Mouse (Mus musculus) megakaryocyte, embryonic 14.5 days (primary cell): Measurements from ENCODE around the gene Nat10. TPM values are rescaled to one million over a fixed set of nuclear protein-coding genes. Genes with fewer than 3 reads are reported as not detected.

Experiments
- H3K27me3 ChIP-seq: replicated peaks from 2 replicates; pipeline ENCODE3; 2012; ENCODE audit warnings: inconsistent platforms
- H3K36me3 ChIP-seq: replicated peaks from 2 replicates; pipeline ENCODE3; 2012; ENCODE audit warnings: low read length, inconsistent platforms, mixed read lengths
- H3K4me1 ChIP-seq: 2 replicates; pipeline ENCODE4 v1.6.1; 2012; ENCODE audit warnings: inconsistent platforms
- H3K4me3 ChIP-seq: replicated peaks from 2 replicates; pipeline ENCODE3; 2012; ENCODE audit warnings: moderate library complexity, mild to moderate bottlenecking, inconsistent platforms
- H3K9me3 ChIP-seq: 2 replicates; pipeline ENCODE4 v1.6.1; 2012; ENCODE audit warnings: inconsistent platforms
- FLI1 ChIP-seq: IDR thresholded peaks from 2 replicates; pipeline ENCODE4 v1.6.1; 2012; ENCODE audit warnings: low read length, inconsistent platforms, mixed read lengths
- GATA1 ChIP-seq: IDR thresholded peaks from 3 replicates; pipeline ENCODE4 v1.6.1; 2012; ENCODE audit warnings: mixed read lengths, low read length, inconsistent platforms, borderline replicate concordance
- polyA plus RNA-seq: library from polyadenylated mRNA; stranded (reverse); fragments of >175 nt; gene quantifications from 2 replicates; pipeline ENCODE4 v1.2.3, GENCODE M21; 2012; ENCODE audit warnings: low replicate concordance; ENCODE audit not compliant: insufficient read depth

Nat10 gene
- polyA plus RNA-seq, 1 experiment, result 3.6 TPM

GRCm38 (mm10) chr2:103696177-103696576 lies 64.9 kb downstream of the Nat10 start:
- Histone ChIP-seq H3K4me1 (0 out of 2 replicates have a peak, but pooled peaks cover 3% of the 10 kb centered on the region), H3K4me3 (no peak overlapping the region), H3K27me3 (peaks cover 66% of the 10 kb centered on the region), H3K9me3 (no peaks in the 10 kb centered on the region), H3K36me3 (no peaks in the 10 kb centered on the region)
- TF ChIP-seq FLI1 (no peak), GATA1 (no peak)

GRCm38 (mm10) chr2:103694777-103695563 lies 66.1 kb downstream of the Nat10 start:
- no peaks in the 10 kb centered on the region for H3K36me3 ChIP-seq
- TF ChIP-seq FLI1 (no peak), GATA1 (no peak)
- peaks cover 12% of the 10 kb centered on the region for H3K4me1 ChIP-seq
- no peaks in the 10 kb centered on the region for H3K9me3 ChIP-seq
- no peak overlapping the region for H3K4me3 ChIP-seq
- peaks cover 62% of the 10 kb centered on the region for H3K27me3 ChIP-seq

GRCm38 (mm10) chr2:103692810-103693209 lies 68.3 kb downstream of the Nat10 start:
- Histone ChIP-seq H3K4me1 (peaks cover 12% of the 10 kb centered on the region), H3K36me3 (no peaks in the 10 kb centered on the region), H3K4me3 (no peak overlapping the region), H3K9me3 (no peaks in the 10 kb centered on the region), H3K27me3 (peaks cover 45% of the 10 kb centered on the region)
- TF ChIP-seq FLI1 (no peak), GATA1 (no peak)

GRCm38 (mm10) chr2:103691278-103691677 lies 69.8 kb downstream of the Nat10 start:
- peaks cover 17% of the 10 kb centered on the region for H3K4me1 ChIP-seq
- no peak for TF ChIP-seq FLI1
- H3K9me3 ChIP-seq, result no peaks in the 10 kb centered on the region
- no peak overlapping the region for H3K4me3 ChIP-seq
- no peaks in the 10 kb centered on the region for H3K36me3 ChIP-seq
- peaks cover 41% of the 10 kb centered on the region for H3K27me3 ChIP-seq

- peaks cover 20% of the 10 kb centered on the region for H3K4me1 ChIP-seq
- H3K27me3 ChIP-seq, result peaks cover 39% of the 10 kb centered on the region
- no peak overlapping the region for H3K4me3 ChIP-seq
- TF ChIP-seq GATA1 (no peak), FLI1 (no peak)
- H3K36me3 ChIP-seq, result no peaks in the 10 kb centered on the region
- no peaks in the 10 kb centered on the region for H3K9me3 ChIP-seq
Measured at GRCm38 (mm10) chr2:103690828-103691227, 70.2 kb downstream of the Nat10 start.

- H3K27me3 ChIP-seq, result peaks cover 37% of the 10 kb centered on the region
- no peak overlapping the region for H3K4me3 ChIP-seq
- TF ChIP-seq GATA1, result no peak
- TF ChIP-seq FLI1, result no peak
- no peaks in the 10 kb centered on the region for H3K36me3 ChIP-seq
- H3K4me1 ChIP-seq, result peaks cover 24% of the 10 kb centered on the region
- H3K9me3 ChIP-seq, result no peaks in the 10 kb centered on the region
Measured at GRCm38 (mm10) chr2:103690425-103690824, 70.6 kb downstream of the Nat10 start.

GRCm38 (mm10) chr2:103687888-103688287 lies 73.2 kb downstream of the Nat10 start:
- H3K36me3 ChIP-seq, result no peaks in the 10 kb centered on the region
- H3K9me3 ChIP-seq, result no peaks in the 10 kb centered on the region
- H3K27me3 ChIP-seq, result peaks cover 25% of the 10 kb centered on the region
- TF ChIP-seq GATA1 (no peak), FLI1 (no peak)
- H3K4me3 ChIP-seq, result no peak overlapping the region
- peaks cover 41% of the 10 kb centered on the region for H3K4me1 ChIP-seq

- no peaks in the 10 kb centered on the region for H3K9me3 ChIP-seq
- peaks cover 46% of the 10 kb centered on the region for H3K4me1 ChIP-seq
- H3K27me3 ChIP-seq, result peaks cover 21% of the 10 kb centered on the region
- H3K36me3 ChIP-seq, result no peaks in the 10 kb centered on the region
- H3K4me3 ChIP-seq, result no peak overlapping the region
- TF ChIP-seq FLI1 (no peak), GATA1 (no peak)
Measured at GRCm38 (mm10) chr2:103687143-103687542, 73.9 kb downstream of the Nat10 start.

- H3K9me3 ChIP-seq, result no peaks in the 10 kb centered on the region
- no peaks in the 10 kb centered on the region for H3K36me3 ChIP-seq
- no peak overlapping the region for H3K4me3 ChIP-seq
- H3K27me3 ChIP-seq, result peaks cover 21% of the 10 kb centered on the region
- TF ChIP-seq GATA1, result no peak
- TF ChIP-seq FLI1, result no peak
- H3K4me1 ChIP-seq, result peaks cover 55% of the 10 kb centered on the region
Measured at GRCm38 (mm10) chr2:103685581-103685980, 75.5 kb downstream of the Nat10 start.

GRCm38 (mm10) chr2:103684926-103685577 lies 76.0 kb downstream of the Nat10 start:
- peaks cover 18% of the 10 kb centered on the region for H3K27me3 ChIP-seq
- no peaks in the 10 kb centered on the region for H3K36me3 ChIP-seq
- TF ChIP-seq GATA1 (no peak), FLI1 (no peak)
- H3K4me3 ChIP-seq, result no peak overlapping the region
- no peaks in the 10 kb centered on the region for H3K9me3 ChIP-seq
- H3K4me1 ChIP-seq, result peaks cover 56% of the 10 kb centered on the region
